Mouse (Mus musculus) cerebellum, postnatal 36 days (tissue): ENCODE measurements at regions not wholly inside any gene's neighbourhood (a gene's known extent, or its start where the extent isn't known, plus 50 kb on each side); places are given as distances from the start of the nearest gene placed in this dataset.

ENCODE experiments used
- DNase-seq, 2 experiments: peaks; one replicate each; pipeline ENCODE4 v3.0.0; 2021 to 2022; ENCODE audit warnings: mixed read lengths in 2 of 2

GRCm38 (mm10) chr13:101824962-101825361 is 56.9 kb upstream of the Pik3r1 start:
- no peak for DNase-seq

- no peak for DNase-seq
Measured at GRCm38 (mm10) chr13:101831872-101832629, 64.0 kb upstream of the Pik3r1 start.

GRCm38 (mm10) chr13:101834546-101834945 is 66.5 kb upstream of the Pik3r1 start:
- no peak for DNase-seq

- DNase-seq: no peak
Measured at GRCm38 (mm10) chr13:101836992-101837391, 69.0 kb upstream of the Pik3r1 start.

GRCm38 (mm10) chr13:101844461-101845440 is 76.7 kb upstream of the Pik3r1 start:
- no peak for DNase-seq

- no peak for DNase-seq
Measured at GRCm38 (mm10) chr13:101846016-101846415, 78.0 kb upstream of the Pik3r1 start.

- DNase-seq: no peak
Measured at GRCm38 (mm10) chr13:101847879-101848600, 80.0 kb upstream of the Pik3r1 start.

GRCm38 (mm10) chr13:101848601-101849147 is 80.7 kb upstream of the Pik3r1 start:
- DNase-seq: no peak

- DNase-seq: no peak
Measured at GRCm38 (mm10) chr13:101849416-101849815, 81.4 kb upstream of the Pik3r1 start.

GRCm38 (mm10) chr13:101851329-101851728 is 83.3 kb upstream of the Pik3r1 start:
- DNase-seq: no peak

- DNase-seq: no peak
Measured at GRCm38 (mm10) chr13:101852960-101853359, 84.9 kb upstream of the Pik3r1 start.

GRCm38 (mm10) chr13:101855141-101855540 is 87.1 kb upstream of the Pik3r1 start:
- DNase-seq: peak; percentile 11 to 23

GRCm38 (mm10) chr13:101860704-101861103 is 92.7 kb upstream of the Pik3r1 start:
- DNase-seq: no peak

- no peak for DNase-seq
Measured at GRCm38 (mm10) chr13:101862011-101862410, 94.0 kb upstream of the Pik3r1 start.

- DNase-seq: no peak
Measured at GRCm38 (mm10) chr13:101863015-101863414, 95.0 kb upstream of the Pik3r1 start.

GRCm38 (mm10) chr13:101863602-101864001 is 95.6 kb upstream of the Pik3r1 start:
- DNase-seq: no peak

GRCm38 (mm10) chr13:101866843-101867242 is 98.8 kb upstream of the Pik3r1 start:
- no peak for DNase-seq

- DNase-seq: no peak
Measured at GRCm38 (mm10) chr13:101874761-101875160, 106.7 kb upstream of the Pik3r1 start.

GRCm38 (mm10) chr13:101876069-101876468 is 108.1 kb upstream of the Pik3r1 start:
- DNase-seq: no peak

GRCm38 (mm10) chr13:101876601-101877000 is 108.6 kb upstream of the Pik3r1 start:
- DNase-seq: no peak

- no peak for DNase-seq
Measured at GRCm38 (mm10) chr13:101878168-101878567, 110.2 kb upstream of the Pik3r1 start.

GRCm38 (mm10) chr13:101879561-101880081 is 111.6 kb upstream of the Pik3r1 start:
- no peak for DNase-seq
